Mouse (Mus musculus) liver, embryonic 11.5 days (tissue): ENCODE data around the gene Cd207. TPM values are rescaled to one million over a fixed set of nuclear protein-coding genes. Genes with fewer than 3 reads are reported as not detected.
"Not testable (repeated sequence)": the region's sequence is repeated elsewhere in the genome, so short reads cannot be mapped to it uniquely, and the experiment has no call there.

Experiments
- ATAC-seq: fragments of 200-750 bp; cut with Nextera tagmentation; replicated peaks from 2 replicates; pipeline ENCODE4 v1.8.0; 2017; ENCODE audit warnings: moderate number of reproducible peaks, mild to moderate bottlenecking, moderate TSS enrichment, moderate library complexity; ENCODE audit not compliant: low FRiP score
- DNase-seq: peaks from one replicate; pipeline ENCODE4 v3.0.0-alpha.2; 2017; ENCODE audit warnings: low spot score
- H3K27ac ChIP-seq: fragments of 300-500 bp; sonication (generic); 2 replicates; pipeline ENCODE4 v1.5.1; 2014; ENCODE audit warnings: mild to moderate bottlenecking, low read depth, low read length, control low read depth
- H3K27me3 ChIP-seq: fragments of 300-500 bp; sonication (generic); replicated peaks from 2 replicates; pipeline ENCODE4 v1.6.1; 2014; ENCODE audit warnings: low read length, mixed read lengths; ENCODE audit not compliant: control insufficient read depth, insufficient read depth
- H3K36me3 ChIP-seq: fragments of 300-500 bp; sonication (generic); 2 replicates; pipeline ENCODE4 v1.6.1; 2014; ENCODE audit warnings: mild to moderate bottlenecking, low read length, moderate library complexity, mixed read lengths; ENCODE audit not compliant: control insufficient read depth, insufficient read depth
- H3K4me1 ChIP-seq: fragments of 300-500 bp; sonication (generic); replicated peaks from 2 replicates; pipeline ENCODE4 v1.6.1; 2014; ENCODE audit warnings: low read length, mixed read lengths; ENCODE audit not compliant: control insufficient read depth, insufficient read depth
- H3K4me2 ChIP-seq: fragments of 300-500 bp; sonication (generic); 2 replicates; pipeline ENCODE4 v1.6.1; 2014; ENCODE audit warnings: mild to moderate bottlenecking, control low read depth, moderate library complexity
- H3K4me3 ChIP-seq: fragments of 300-500 bp; sonication (generic); 2 replicates; pipeline ENCODE4 v1.5.1; 2014; ENCODE audit warnings: low read depth, low read length, control low read depth
- H3K9ac ChIP-seq: fragments of 300-500 bp; sonication (generic); 2 replicates; pipeline ENCODE4 v1.6.1; 2014; ENCODE audit warnings: low read depth, low read length, control low read depth
- H3K9me3 ChIP-seq: fragments of 300-500 bp; sonication (generic); 2 replicates; pipeline ENCODE4 v1.6.1; 2016; ENCODE audit warnings: low read length, inconsistent platforms, mixed read lengths; ENCODE audit not compliant: control insufficient read depth
- WGBS: fragments of 180-500 bp; shearing (Covaris S2); extraction: QIAGEN DNeasy Blood & Tissue Kit; methylation state at CpG from one replicate; pipeline ENCODE4 v1.1.7; 2014; 5-methylcytosine and 5-hydroxymethylcytosine counted together
- polyA plus RNA-seq: library from polyadenylated mRNA; unstranded; fragments of >200 nt; fragmentation: Nextera tagmentation; extraction: Ambion mirVana; gene quantifications from 2 replicates; pipeline ENCODE4 v1.2.1, GENCODE M21; 2014

Cd207 gene
- polyA plus RNA-seq, 1 experiment from 2014 or later, result not detected

- Histone ChIP-seq H3K27me3 (peaks cover 61% of the 10 kb centered on the region), H3K9ac (no peak overlapping the region), H3K9me3 (no peaks in the 10 kb centered on the region), H3K4me1 (no peaks in the 10 kb centered on the region), H3K36me3 (no peaks in the 10 kb centered on the region), H3K4me3 (no peak overlapping the region), H3K4me2 (no peak overlapping the region), H3K27ac (no peak overlapping the region)
- 25% methylated on average over 4 of the region's 5 CpGs for WGBS
- no peak for DNase-seq
- no peak for ATAC-seq
Observed at GRCm38 (mm10) chr6:83690277-83690676, 12.6 kb upstream of the Cd207 start.

GRCm38 (mm10) chr6:83689374-83689773, 11.7 kb upstream of the Cd207 start:
- WGBS, result 61% methylated on average over 4 of the region's 4 CpGs
- H3K4me3 ChIP-seq, result no peak overlapping the region
- H3K27me3 ChIP-seq, result peaks cover 52% of the 10 kb centered on the region

GRCm38 (mm10) chr6:83673395-83673794, 4.3 kb downstream of the Cd207 start:
- H3K27me3 ChIP-seq, result peaks cover 3% of the 10 kb centered on the region; the same call in 1 of the 2 replicates
- DNase-seq (peak; percentile 69), ATAC-seq (no peak)
- H3K36me3 ChIP-seq, result no peaks in the 10 kb centered on the region
- no peaks in the 10 kb centered on the region for H3K4me1 ChIP-seq
- H3K27ac ChIP-seq, result no peak overlapping the region
- H3K4me3 ChIP-seq, result no peak overlapping the region
- no peak overlapping the region for H3K4me2 ChIP-seq
- no peak overlapping the region for H3K9ac ChIP-seq
- no peaks in the 10 kb centered on the region for H3K9me3 ChIP-seq
- WGBS, result 7% methylated on average over 4 of the region's 4 CpGs

More at GRCm38 (mm10) chr6:83689374-83689773, 11.7 kb upstream of the Cd207 start:
- no peak overlapping the region for H3K27ac ChIP-seq
- no peak for ATAC-seq
- H3K36me3 ChIP-seq, result no peaks in the 10 kb centered on the region
- no peaks in the 10 kb centered on the region for H3K9me3 ChIP-seq
- DNase-seq, result no peak
- H3K9ac ChIP-seq, result no peak overlapping the region
- H3K4me2 ChIP-seq, result no peak overlapping the region
- no peaks in the 10 kb centered on the region for H3K4me1 ChIP-seq

- H3K4me2 ChIP-seq, result no peak overlapping the region
- H3K27me3 ChIP-seq, result no peaks in the 10 kb centered on the region
- no peak overlapping the region for H3K27ac ChIP-seq
- WGBS, result 76% methylated on average over 2 of the region's 2 CpGs
- no peaks in the 10 kb centered on the region for H3K36me3 ChIP-seq
- DNase-seq (no peak), ATAC-seq (no peak)
- no peak overlapping the region for H3K4me3 ChIP-seq
- H3K9me3 ChIP-seq, result no peaks in the 10 kb centered on the region
- H3K4me1 ChIP-seq, result no peaks in the 10 kb centered on the region
- H3K9ac ChIP-seq, result no peak overlapping the region
Observed at GRCm38 (mm10) chr6:83665009-83665408, 12.6 kb downstream of the Cd207 start.

GRCm38 (mm10) chr6:83660821-83661220, 16.8 kb downstream of the Cd207 start:
- Histone ChIP-seq H3K27ac (no peak overlapping the region), H3K9ac (no peak overlapping the region), H3K4me3 (no peak overlapping the region), H3K36me3 (no peaks in the 10 kb centered on the region), H3K4me2 (no peak overlapping the region), H3K4me1 (no peaks in the 10 kb centered on the region), H3K9me3 (no peaks in the 10 kb centered on the region), H3K27me3 (no peaks in the 10 kb centered on the region)
- WGBS, result 77% methylated on average over 4 of the region's 4 CpGs
- no peak for ATAC-seq
- no peak for DNase-seq

DNA sequence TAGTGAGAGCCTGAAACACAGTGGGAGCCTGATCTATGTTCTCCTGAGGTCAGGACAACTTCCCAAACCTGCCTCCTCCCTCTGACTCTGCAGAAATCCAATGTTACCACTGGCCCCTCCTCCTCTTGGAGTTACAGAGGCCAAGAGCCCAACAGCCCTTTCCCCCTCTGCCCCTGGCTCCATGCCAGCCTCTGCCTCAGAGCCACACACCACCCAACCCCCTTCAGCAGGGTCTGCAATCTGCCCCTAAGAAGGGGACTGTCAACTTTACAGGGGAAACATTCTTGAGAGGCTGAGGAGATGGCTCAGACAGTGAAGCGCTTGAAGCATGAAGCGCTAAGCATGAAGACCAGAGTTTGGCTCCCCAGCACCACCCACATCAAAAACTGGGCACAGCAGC, 21.6 kb downstream of the Cd207 start, which contains the start of gene Clec4f:
Clec4f (minus strand) TSS at position 101 of the 400 bp plus-strand sequence.
- no peak for DNase-seq
- 91% methylated on average over 2 of the region's 2 CpGs for WGBS

DNA sequence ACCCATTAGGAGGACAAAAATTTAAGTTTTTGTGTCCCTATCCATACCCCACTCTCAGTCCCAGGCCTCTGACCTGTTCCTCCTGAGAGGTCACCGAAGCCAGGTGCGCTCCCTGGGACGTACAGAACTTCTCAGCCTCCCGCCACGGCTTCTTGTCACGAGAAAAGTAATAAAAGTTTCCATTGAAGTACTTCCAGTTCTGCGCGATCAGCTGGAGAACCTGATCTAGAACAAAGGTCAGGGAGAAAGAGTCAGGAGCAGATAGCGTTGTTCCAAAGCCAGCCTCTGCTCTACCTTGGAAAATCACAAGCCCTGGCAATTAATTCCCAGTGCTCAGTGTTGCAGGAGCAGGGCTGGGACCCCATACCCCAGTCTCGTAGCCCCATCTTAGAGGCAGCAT, 30.9 kb downstream of the Cd207 start:
- DNase-seq (no peak), ATAC-seq (no peak)
- Histone ChIP-seq H3K9ac (no peak overlapping the region), H3K4me1 (no peaks in the 10 kb centered on the region), H3K9me3 (no peaks in the 10 kb centered on the region), H3K36me3 (no peaks in the 10 kb centered on the region), H3K27ac (no peak overlapping the region), H3K4me2 (no peak overlapping the region), H3K27me3 (no peaks in the 10 kb centered on the region), H3K4me3 (no peak overlapping the region)
- WGBS, result 89% methylated on average over 10 of the region's 10 CpGs

More for the DNA sequence above, 21.6 kb downstream of the Cd207 start, which contains the start of gene Clec4f:
- Histone ChIP-seq H3K9me3 (no peaks in the 10 kb centered on the region), H3K36me3 (no peaks in the 10 kb centered on the region), H3K9ac (no peak within 1 kb of the TSS), H3K27ac (no peak within 1 kb of the TSS), H3K4me2 (no peak within 1 kb of the TSS), H3K27me3 (no peaks in the 10 kb centered on the region), H3K4me1 (no peaks in the 10 kb centered on the region), H3K4me3 (no peak within 1 kb of the TSS)
- ATAC-seq, result no peak

DNA sequence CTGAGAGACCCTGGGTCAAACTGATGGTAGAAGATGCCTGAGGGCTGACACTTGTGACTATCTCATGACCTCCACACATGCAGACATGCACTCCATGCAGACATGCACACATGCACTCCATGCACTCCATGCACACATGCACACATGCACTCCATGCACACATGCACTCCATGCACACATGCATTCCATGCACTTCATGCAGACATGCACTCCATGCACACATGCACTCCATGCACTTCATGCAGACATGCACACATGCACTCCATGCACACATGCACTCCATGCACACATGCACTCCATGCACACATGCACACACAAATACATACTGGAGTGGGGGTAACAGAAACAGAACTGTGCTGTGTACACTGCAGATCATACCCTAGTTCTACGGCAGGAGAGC, 42.3 kb downstream of the Cd207 start:
- no peaks in the 10 kb centered on the region for H3K36me3 ChIP-seq
- no peak for DNase-seq
- ATAC-seq, result no peak
- H3K27me3 ChIP-seq, result no peaks in the 10 kb centered on the region
- H3K4me1 ChIP-seq, result no peaks in the 10 kb centered on the region
- H3K9me3 ChIP-seq, result no peaks in the 10 kb centered on the region
- no peak overlapping the region for H3K4me2 ChIP-seq
- H3K9ac ChIP-seq, result no peak overlapping the region
- 67% methylated on average over 1 of the region's 1 CpGs for WGBS
- H3K4me3 ChIP-seq, result no peak overlapping the region
- no peak overlapping the region for H3K27ac ChIP-seq

GRCm38 (mm10) chr6:83634631-83635030, 43.0 kb downstream of the Cd207 start:
- WGBS, result 35% methylated on average over 4 of the region's 4 CpGs

More at GRCm38 (mm10) chr6:83634631-83635030, 43.0 kb downstream of the Cd207 start:
- not testable (repeated sequence) for H3K9me3 ChIP-seq, ATAC-seq, DNase-seq, H3K27me3 ChIP-seq, H3K27ac ChIP-seq, H3K4me2 ChIP-seq, H3K4me3 ChIP-seq, H3K36me3 ChIP-seq, H3K9ac ChIP-seq, H3K4me1 ChIP-seq
